Mouse (Mus musculus) forebrain, embryonic 14.5 days (tissue): ENCODE measurements at regions not wholly inside any gene's neighbourhood (a gene's known extent, or its start where the extent isn't known, plus 50 kb on each side); places are given as distances from the start of the nearest gene placed in this dataset.

Source experiments
- ATAC-seq: fragments of 200-750 bp; cut with Nextera tagmentation; 2 replicates; pipeline ENCODE4 v1.8.0; 2017; ENCODE audit warnings: mild to moderate bottlenecking, moderate library complexity
- DNase-seq: peaks from one replicate; pipeline ENCODE4 v3.0.0-alpha.2; 2015; ENCODE audit warnings: low spot score
- H3K27ac ChIP-seq: fragments of 300-500 bp; sonication (generic); 2 replicates; pipeline ENCODE4 v1.5.1; 2014; ENCODE audit warnings: low read depth, mild to moderate bottlenecking, control low read depth, low read length, moderate library complexity
- H3K27me3 ChIP-seq: fragments of 300-500 bp; sonication (generic); replicated peaks from 2 replicates; pipeline ENCODE4 v1.6.1; 2014; ENCODE audit warnings: low read length, control low read depth, mixed read lengths; ENCODE audit not compliant: control insufficient read depth, insufficient read depth
- H3K36me3 ChIP-seq: fragments of 300-500 bp; sonication (generic); 2 replicates; pipeline ENCODE4 v1.6.1; 2014; ENCODE audit warnings: low read length, control low read depth; ENCODE audit not compliant: control insufficient read depth, insufficient read depth
- H3K4me1 ChIP-seq: fragments of 300-500 bp; sonication (generic); 2 replicates; pipeline ENCODE4 v1.6.1; 2014; ENCODE audit warnings: antibody characterized with exemption, low read length, control low read depth; ENCODE audit not compliant: control insufficient read depth, insufficient read depth
- H3K4me2 ChIP-seq: fragments of 300-500 bp; sonication (generic); 2 replicates; pipeline ENCODE4 v1.6.1; 2014; ENCODE audit warnings: mild to moderate bottlenecking, control low read depth, low read length
- H3K4me3 ChIP-seq: fragments of 300-500 bp; sonication (generic); 2 replicates; pipeline ENCODE4 v1.5.1; 2014; ENCODE audit warnings: low read depth, low read length, control low read depth
- H3K9ac ChIP-seq: fragments of 300-500 bp; sonication (generic); 2 replicates; pipeline ENCODE4 v1.6.1; 2014; ENCODE audit warnings: mild to moderate bottlenecking, low read length, control low read depth, moderate library complexity
- H3K9me3 ChIP-seq: fragments of 300-500 bp; sonication (generic); replicated peaks from 2 replicates; pipeline ENCODE4 v1.6.1; 2016; ENCODE audit warnings: low read length, control low read depth, mixed read lengths; ENCODE audit not compliant: control insufficient read depth
- WGBS: fragments of 180-500 bp; shearing (Covaris S2); extraction: QIAGEN DNeasy Blood & Tissue Kit; methylation state at CpG from one replicate; pipeline ENCODE4 v1.1.7; 2014; 5-methylcytosine and 5-hydroxymethylcytosine counted together

DNA sequence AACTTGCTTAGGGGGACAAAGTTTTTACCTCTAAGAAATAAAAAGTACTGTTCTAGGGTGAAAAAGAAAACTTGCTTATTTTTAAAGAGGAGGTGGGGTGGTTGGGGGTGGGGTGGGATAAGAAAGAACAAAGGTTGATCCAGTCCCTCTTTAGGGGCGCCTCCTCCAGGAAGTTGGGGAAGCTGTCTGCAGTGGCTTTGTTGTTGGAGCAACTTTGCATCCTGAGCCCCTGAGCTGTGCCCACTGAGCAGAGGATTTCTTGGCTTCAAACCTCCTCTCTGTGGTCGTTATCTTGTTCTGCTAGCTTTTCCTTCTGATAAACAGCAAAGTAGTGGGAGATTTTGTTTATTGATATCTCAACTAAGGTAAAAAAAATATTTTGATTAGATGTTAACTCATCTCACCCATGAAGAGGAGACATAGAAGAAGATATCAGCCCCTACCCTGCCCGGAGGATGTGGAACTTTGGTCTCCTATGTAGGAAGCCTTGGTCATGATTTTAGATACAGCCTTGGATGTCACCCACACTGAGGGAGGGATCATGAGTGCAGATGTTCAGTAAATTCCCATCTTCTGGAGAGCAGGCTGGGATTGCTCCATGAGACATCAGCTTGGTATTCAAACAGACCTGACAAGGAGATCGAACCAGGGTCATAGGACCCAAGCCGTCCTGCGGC is 179.7 kb downstream of the Tpra1 start:
- H3K4me2 ChIP-seq, result no peak overlapping the region
- no peak overlapping the region for H3K27ac ChIP-seq
- H3K9ac ChIP-seq, result no peak overlapping the region
- no peak overlapping the region for H3K4me3 ChIP-seq
- no peaks in the 10 kb centered on the region for H3K27me3 ChIP-seq
- ATAC-seq (no peak), DNase-seq (no peak)
- WGBS, result 72% methylated on average over 6 of the region's 6 CpGs
- no peaks in the 10 kb centered on the region for H3K36me3 ChIP-seq
- no peaks in the 10 kb centered on the region for H3K4me1 ChIP-seq
- no peaks in the 10 kb centered on the region for H3K9me3 ChIP-seq

DNA sequence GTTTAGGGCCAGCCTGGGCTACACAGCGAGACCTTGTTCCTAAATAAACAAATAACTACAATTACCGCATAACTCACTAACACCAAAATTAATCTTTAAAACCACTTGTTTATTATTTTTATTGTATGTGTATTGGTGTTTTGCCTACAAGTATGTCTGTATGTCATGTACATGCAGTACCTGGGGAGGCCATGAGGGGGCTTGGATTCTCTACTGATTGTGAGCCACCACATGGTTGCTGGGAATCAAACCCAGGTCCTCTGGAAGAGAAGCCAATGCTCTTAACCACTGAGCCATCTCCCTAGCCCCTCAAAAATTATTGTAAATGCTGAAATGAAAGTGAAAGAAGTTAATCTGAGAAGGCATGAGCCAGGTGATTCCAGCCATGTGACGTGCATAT is 182.4 kb downstream of the Tpra1 start:
- H3K9ac ChIP-seq, result no peak overlapping the region
- H3K4me2 ChIP-seq, result no peak overlapping the region
- no peaks in the 10 kb centered on the region for H3K36me3 ChIP-seq
- H3K27me3 ChIP-seq, result no peaks in the 10 kb centered on the region
- H3K4me1 ChIP-seq, result no peaks in the 10 kb centered on the region
- no peak overlapping the region for H3K27ac ChIP-seq
- no peak overlapping the region for H3K4me3 ChIP-seq
- no peak for ATAC-seq
- no peak for DNase-seq
- WGBS, result 98% methylated on average over 3 of the region's 3 CpGs
- no peaks in the 10 kb centered on the region; the same call in 1 of the 2 replicates for H3K9me3 ChIP-seq

DNA sequence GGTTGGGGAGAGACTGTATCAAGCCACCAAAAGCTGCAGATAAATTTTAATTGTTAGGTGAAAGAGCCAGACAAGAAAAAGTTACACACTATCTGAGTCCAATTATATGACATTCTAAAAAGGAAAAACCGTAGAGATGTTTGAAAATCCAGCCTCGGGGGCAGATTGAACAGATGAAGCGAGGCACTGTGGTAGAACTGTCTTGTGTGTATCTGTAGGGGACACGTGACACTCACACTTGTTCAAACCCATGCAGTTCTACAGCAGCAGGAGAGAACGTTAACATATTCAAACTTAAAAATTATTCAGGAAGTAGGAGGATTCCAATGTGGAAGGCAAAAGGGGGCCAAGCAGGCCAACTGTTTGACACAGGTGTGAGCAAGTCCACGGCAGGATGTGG is 183.1 kb downstream of the Tpra1 start:
- no peaks in the 10 kb centered on the region for H3K27me3 ChIP-seq
- WGBS, result 85% methylated on average over 6 of the region's 6 CpGs
- ATAC-seq, result no peak
- H3K4me3 ChIP-seq, result no peak overlapping the region
- H3K4me1 ChIP-seq, result no peaks in the 10 kb centered on the region
- no peak for DNase-seq
- no peaks in the 10 kb centered on the region; the same call in 1 of the 2 replicates for H3K9me3 ChIP-seq
- no peak overlapping the region for H3K27ac ChIP-seq
- no peak overlapping the region for H3K4me2 ChIP-seq
- no peaks in the 10 kb centered on the region for H3K36me3 ChIP-seq
- H3K9ac ChIP-seq, result no peak overlapping the region

DNA sequence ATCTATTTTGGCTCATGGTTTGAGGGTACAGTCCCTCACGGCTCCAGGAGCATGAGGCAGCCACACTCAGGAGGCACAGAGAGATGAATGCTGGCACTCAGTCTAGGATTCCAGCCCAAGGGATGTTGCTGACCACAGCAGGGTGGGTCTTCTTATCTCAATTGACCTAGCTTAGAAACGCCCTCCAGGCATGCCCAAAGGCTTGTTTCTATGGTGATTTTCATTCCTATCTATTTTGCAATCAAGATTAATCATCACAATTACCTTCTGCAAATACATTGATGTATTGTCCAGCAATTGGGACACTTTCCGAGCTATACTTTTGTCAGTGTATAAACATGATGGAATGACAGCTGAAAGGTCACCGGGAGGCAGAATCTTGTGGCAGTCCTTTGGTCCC is 185.6 kb downstream of the Tpra1 start:
- H3K4me1 ChIP-seq, result no peaks in the 10 kb centered on the region
- H3K27me3 ChIP-seq, result no peaks in the 10 kb centered on the region
- WGBS, result 76% methylated on average over 4 of the region's 4 CpGs
- H3K27ac ChIP-seq, result no peak overlapping the region
- H3K4me2 ChIP-seq, result no peak overlapping the region
- no peak overlapping the region for H3K9ac ChIP-seq
- ATAC-seq (no peak), DNase-seq (no peak)
- no peak overlapping the region for H3K4me3 ChIP-seq
- no peaks in the 10 kb centered on the region for H3K36me3 ChIP-seq
- H3K9me3 ChIP-seq, result no peaks in the 10 kb centered on the region; the same call in 1 of the 2 replicates

DNA sequence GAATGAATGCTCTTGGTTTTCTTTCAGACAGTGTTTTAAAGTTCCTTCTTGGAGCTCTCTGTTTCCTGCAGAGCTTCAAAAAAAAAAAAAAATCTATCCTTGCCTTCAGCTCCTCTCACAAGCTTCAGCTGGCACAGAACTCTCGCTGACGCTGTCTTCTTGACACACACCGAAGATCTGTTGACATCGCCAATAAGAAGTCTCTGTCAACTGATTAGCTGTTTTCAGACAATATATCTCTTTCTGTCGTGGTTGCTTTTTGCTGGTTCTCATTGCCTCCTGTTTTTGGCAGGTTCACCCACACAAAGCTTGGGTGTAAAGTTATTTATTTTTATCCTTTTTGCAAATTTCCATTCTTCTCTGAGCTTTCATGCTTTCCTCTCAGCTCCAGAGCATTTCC is 188.0 kb downstream of the Tpra1 start:
- Histone ChIP-seq H3K9ac (no peak overlapping the region), H3K4me2 (no peak overlapping the region), H3K4me1 (no peaks in the 10 kb centered on the region), H3K36me3 (no peaks in the 10 kb centered on the region), H3K4me3 (no peak overlapping the region), H3K9me3 (no peaks in the 10 kb centered on the region; the same call in 1 of the 2 replicates), H3K27me3 (no peaks in the 10 kb centered on the region), H3K27ac (no peak overlapping the region)
- DNase-seq (no peak), ATAC-seq (no peak)
- WGBS, result 93% methylated on average over 5 of the region's 5 CpGs

DNA sequence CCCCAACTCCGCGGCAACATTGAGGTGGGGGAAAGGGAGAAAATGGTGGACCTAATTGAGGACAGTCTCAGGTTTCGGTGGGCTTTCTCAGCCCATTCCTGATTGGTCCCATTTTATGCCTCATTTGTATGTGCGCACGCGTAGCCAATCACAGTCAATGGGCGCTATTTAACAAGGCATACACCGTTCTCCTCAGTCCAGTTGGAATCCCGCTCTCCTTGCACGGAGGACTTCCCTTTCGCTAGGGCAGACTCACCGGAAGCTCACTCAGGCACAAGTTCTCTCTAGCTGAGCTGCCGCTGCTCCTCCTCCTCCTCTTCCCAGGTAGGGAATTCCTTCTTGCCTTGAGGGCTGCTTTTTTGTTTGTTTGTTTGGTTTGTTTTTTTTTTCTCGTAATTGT is 193.9 kb downstream of the Tpra1 start:
- H3K27ac ChIP-seq, result no peak overlapping the region
- H3K9me3 ChIP-seq, result no peaks in the 10 kb centered on the region
- H3K4me2 ChIP-seq, result no peak overlapping the region
- no peak overlapping the region for H3K9ac ChIP-seq
- 94% methylated on average over 14 of the region's 14 CpGs for WGBS
- ATAC-seq, result no peak
- H3K4me1 ChIP-seq, result no peaks in the 10 kb centered on the region
- H3K4me3 ChIP-seq, result no peak overlapping the region
- H3K27me3 ChIP-seq, result no peaks in the 10 kb centered on the region
- DNase-seq, result no peak
- no peaks in the 10 kb centered on the region for H3K36me3 ChIP-seq

DNA sequence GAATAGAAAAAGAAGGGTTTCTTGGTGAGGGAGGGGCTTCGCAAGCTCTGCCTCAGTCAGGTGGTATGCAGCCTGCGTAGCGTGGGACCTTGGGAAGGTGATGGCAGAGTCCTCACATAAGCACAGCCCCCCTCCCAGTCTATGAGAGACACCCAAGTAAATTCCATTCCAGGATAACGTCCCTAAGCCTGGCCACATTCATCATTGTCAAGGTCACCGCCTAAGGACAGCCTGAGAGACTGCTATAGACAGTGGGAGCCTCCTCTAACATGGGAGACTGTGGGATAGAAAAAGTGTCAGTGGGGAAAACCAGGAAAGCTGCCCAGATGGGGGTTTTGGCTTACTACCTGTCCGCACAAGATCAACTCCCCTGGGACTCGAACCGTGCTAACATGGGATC is 195.5 kb downstream of the Tpra1 start:
- no peak overlapping the region for H3K4me2 ChIP-seq
- no peak overlapping the region for H3K27ac ChIP-seq
- no peak for ATAC-seq
- no peak overlapping the region for H3K9ac ChIP-seq
- H3K4me1 ChIP-seq, result no peaks in the 10 kb centered on the region
- H3K9me3 ChIP-seq, result no peaks in the 10 kb centered on the region
- H3K4me3 ChIP-seq, result no peak overlapping the region
- no peaks in the 10 kb centered on the region for H3K36me3 ChIP-seq
- WGBS, result 90% methylated on average over 8 of the region's 8 CpGs
- H3K27me3 ChIP-seq, result no peaks in the 10 kb centered on the region
- DNase-seq, result no peak

DNA sequence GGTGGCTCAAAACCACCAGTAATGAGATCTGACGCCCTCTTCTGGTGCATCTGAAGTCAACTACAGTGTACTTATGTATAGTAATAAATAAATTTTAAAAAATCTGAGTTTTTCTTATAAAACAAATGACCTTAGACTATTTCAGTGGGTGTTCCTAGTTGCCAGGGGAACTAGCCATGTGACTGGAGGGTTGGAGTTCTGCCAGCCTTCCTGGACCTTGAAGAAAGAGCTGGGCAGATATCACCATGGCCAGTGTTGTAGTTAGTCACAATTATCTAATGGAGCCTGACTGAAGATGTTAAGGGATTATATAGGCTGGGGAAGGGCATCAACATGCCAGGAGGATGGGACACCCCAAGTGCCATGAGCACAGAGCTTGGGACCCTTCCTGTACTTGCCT is 217.2 kb downstream of the Tpra1 start:
- Histone ChIP-seq H3K27ac (no peak overlapping the region), H3K4me1 (no peaks in the 10 kb centered on the region), H3K4me2 (no peak overlapping the region), H3K9ac (no peak overlapping the region), H3K36me3 (no peaks in the 10 kb centered on the region), H3K9me3 (no peaks in the 10 kb centered on the region), H3K4me3 (no peak overlapping the region), H3K27me3 (no peaks in the 10 kb centered on the region)
- DNase-seq, result no peak
- ATAC-seq, result no peak
- 85% methylated on average over 1 of the region's 1 CpGs for WGBS

DNA sequence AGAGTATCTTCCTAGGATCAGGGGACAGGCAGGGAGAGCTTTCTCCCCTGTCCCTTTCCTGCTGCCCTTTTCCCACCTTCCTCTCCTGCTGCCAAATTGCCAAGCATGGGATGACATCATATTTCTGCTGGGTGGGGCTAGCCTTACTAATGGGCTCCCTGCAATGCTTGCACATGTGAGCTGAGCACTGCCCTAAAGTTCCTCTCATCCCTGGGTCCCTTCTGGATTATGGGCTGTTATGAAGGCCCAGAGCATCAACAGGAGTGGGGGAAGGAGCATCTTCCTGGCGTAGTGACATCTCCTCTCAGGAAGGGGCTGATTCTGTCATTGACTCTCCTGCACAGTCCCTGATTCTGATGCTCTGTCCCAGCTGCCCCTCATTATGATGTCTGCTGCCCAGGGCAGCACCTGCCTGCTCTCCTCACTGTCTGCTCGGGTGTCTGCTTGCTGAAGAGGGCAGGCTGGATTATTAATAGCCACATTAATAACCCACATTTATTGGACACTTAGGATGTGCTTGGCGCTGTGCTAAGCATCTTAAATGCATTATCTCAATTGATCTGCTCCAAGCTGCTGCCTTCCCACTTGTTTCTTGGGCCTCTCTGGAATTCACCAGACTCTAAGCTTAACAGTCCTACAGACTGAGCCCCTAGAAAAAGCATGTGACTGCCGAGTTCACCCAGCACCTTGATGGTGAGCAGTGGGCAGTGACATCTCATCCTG is 219.1 kb downstream of the Tpra1 start:
- DNase-seq (no peak), ATAC-seq (no peak)
- Histone ChIP-seq H3K9ac (no peak overlapping the region), H3K27ac (no peak overlapping the region), H3K36me3 (no peaks in the 10 kb centered on the region), H3K9me3 (no peaks in the 10 kb centered on the region), H3K4me2 (no peak overlapping the region), H3K4me3 (no peak overlapping the region), H3K4me1 (no peaks in the 10 kb centered on the region), H3K27me3 (no peaks in the 10 kb centered on the region)
- 70% methylated on average over 4 of the region's 4 CpGs for WGBS
